Mouse (Mus musculus): ENCODE results near the gene 2010111I01Rik. TPM values are rescaled to one million over a fixed set of nuclear protein-coding genes. Genes with fewer than 3 reads are reported as not detected.
A peak's percentile ranks its signal among the peaks of the same experiment; 100 is the strongest.

2010111I01Rik gene
- polyA plus RNA-seq, 1 experiment from 2014 or later = 28.5 TPM

- Histone ChIP-seq H3K9me3 (replicated peaks) (no peaks in the 10 kb centered on the region; the same call in 1 of the 2 replicates), H3K4me1 (peaks cover 23% of the 10 kb centered on the region), H3K27me3 (ENCODE audit: low read depth, poor library complexity, severe bottlenecking) (no peaks in the 10 kb centered on the region), H3K27ac (replicated peaks) (no peak overlapping the region), H3K4me3 (no peak overlapping the region), H3K36me3 (peaks cover 10% of the 10 kb centered on the region)
- DNase-seq (ENCODE audit: low spot score) = no peak
- 92% methylated on average over 7 of the region's 7 CpGs for WGBS
Observed at GRCm38 (mm10) chr13:63253886-63254636, 289.4 kb downstream of the 2010111I01Rik start.

- no peak overlapping the region for H3K27ac ChIP-seq (replicated peaks)
- H3K36me3 ChIP-seq = peaks cover 10% of the 10 kb centered on the region
- WGBS = 91% methylated on average over 5 of the region's 5 CpGs
- no peak overlapping the region for H3K4me3 ChIP-seq
- no peak for DNase-seq (ENCODE audit: low spot score)
- H3K4me1 ChIP-seq = peaks cover 34% of the 10 kb centered on the region
- H3K9me3 ChIP-seq (replicated peaks) = no peaks in the 10 kb centered on the region; the same call in 1 of the 2 replicates
- H3K27me3 ChIP-seq (ENCODE audit: low read depth, poor library complexity, severe bottlenecking) = no peaks in the 10 kb centered on the region
Observed at GRCm38 (mm10) chr13:63255519-63256011, 290.9 kb downstream of the 2010111I01Rik start.

- no peak overlapping the region for H3K27ac ChIP-seq (replicated peaks)
- peaks cover 10% of the 10 kb centered on the region for H3K36me3 ChIP-seq
- 91% methylated on average over 6 of the region's 6 CpGs for WGBS
- no peak for DNase-seq (ENCODE audit: low spot score)
- H3K4me3 ChIP-seq = no peak overlapping the region
- H3K9me3 ChIP-seq (replicated peaks) = no peaks in the 10 kb centered on the region; the same call in 1 of the 2 replicates
- H3K4me1 ChIP-seq = peaks cover 38% of the 10 kb centered on the region
- no peaks in the 10 kb centered on the region for H3K27me3 ChIP-seq (ENCODE audit: low read depth, poor library complexity, severe bottlenecking)
Observed at GRCm38 (mm10) chr13:63256146-63256545, 291.5 kb downstream of the 2010111I01Rik start.

- Histone ChIP-seq H3K4me1 (peaks cover 39% of the 10 kb centered on the region), H3K4me3 (no peak overlapping the region), H3K9me3 (replicated peaks) (no peaks in the 10 kb centered on the region; the same call in 1 of the 2 replicates), H3K27ac (replicated peaks) (no peak overlapping the region), H3K27me3 (ENCODE audit: low read depth, poor library complexity, severe bottlenecking) (no peaks in the 10 kb centered on the region), H3K36me3 (peaks cover 10% of the 10 kb centered on the region)
- DNase-seq (ENCODE audit: low spot score) = no peak
- WGBS = 83% methylated on average over 7 of the region's 7 CpGs
Observed at GRCm38 (mm10) chr13:63256807-63257206, 292.1 kb downstream of the 2010111I01Rik start.

GRCm38 (mm10) chr13:63258167-63258582 lies 293.5 kb downstream of the 2010111I01Rik start:
- DNase-seq (ENCODE audit: low spot score) = no peak

GRCm38 (mm10) chr13:63258671-63259070 lies 294.0 kb downstream of the 2010111I01Rik start:
- peaks cover 14% of the 10 kb centered on the region for H3K36me3 ChIP-seq
- 91% methylated on average over 4 of the region's 4 CpGs for WGBS
- no peaks in the 10 kb centered on the region for H3K27me3 ChIP-seq (ENCODE audit: low read depth, poor library complexity, severe bottlenecking)
- H3K27ac ChIP-seq (replicated peaks) = peak overlapping the region; percentile 64; the same call in 1 of the 2 replicates
- peaks cover 42% of the 10 kb centered on the region for H3K4me1 ChIP-seq
- no peak overlapping the region for H3K4me3 ChIP-seq
- no peaks in the 10 kb centered on the region; the same call in 1 of the 2 replicates for H3K9me3 ChIP-seq (replicated peaks)
- DNase-seq (ENCODE audit: low spot score) = no peak

More at GRCm38 (mm10) chr13:63258167-63258582, 293.5 kb downstream of the 2010111I01Rik start:
- 82% methylated on average over 6 of the region's 6 CpGs for WGBS
- H3K4me3 ChIP-seq = no peak overlapping the region
- H3K36me3 ChIP-seq = peaks cover 14% of the 10 kb centered on the region
- peaks cover 42% of the 10 kb centered on the region for H3K4me1 ChIP-seq
- H3K27ac ChIP-seq (replicated peaks) = peak overlapping the region; percentile 46; the same call in 1 of the 2 replicates
- H3K27me3 ChIP-seq (ENCODE audit: low read depth, poor library complexity, severe bottlenecking) = no peaks in the 10 kb centered on the region
- no peaks in the 10 kb centered on the region; the same call in 1 of the 2 replicates for H3K9me3 ChIP-seq (replicated peaks)

GRCm38 (mm10) chr13:63260133-63260532 lies 295.4 kb downstream of the 2010111I01Rik start:
- Histone ChIP-seq H3K9me3 (replicated peaks) (no peaks in the 10 kb centered on the region; the same call in 1 of the 2 replicates), H3K27ac (replicated peaks) (peak overlapping the region; percentile 80), H3K27me3 (ENCODE audit: low read depth, poor library complexity, severe bottlenecking) (no peaks in the 10 kb centered on the region), H3K36me3 (peaks cover 14% of the 10 kb centered on the region), H3K4me3 (no peak overlapping the region), H3K4me1 (peaks cover 42% of the 10 kb centered on the region)
- no peak for DNase-seq (ENCODE audit: low spot score)
- WGBS = 47% methylated on average over 4 of the region's 4 CpGs

GRCm38 (mm10) chr13:63260753-63261631 lies 296.3 kb downstream of the 2010111I01Rik start:
- H3K4me3 ChIP-seq = no peak overlapping the region
- no peaks in the 10 kb centered on the region for H3K27me3 ChIP-seq (ENCODE audit: low read depth, poor library complexity, severe bottlenecking)
- peaks cover 42% of the 10 kb centered on the region for H3K4me1 ChIP-seq
- H3K36me3 ChIP-seq = peaks cover 14% of the 10 kb centered on the region
- no peak for DNase-seq (ENCODE audit: low spot score)
- WGBS = 81% methylated on average over 18 of the region's 18 CpGs
- H3K27ac ChIP-seq (replicated peaks) = peak overlapping the region; percentile 80
- no peaks in the 10 kb centered on the region; the same call in 1 of the 2 replicates for H3K9me3 ChIP-seq (replicated peaks)

- H3K27ac ChIP-seq (replicated peaks) = peak overlapping the region; percentile 80
- H3K4me1 ChIP-seq = peaks cover 42% of the 10 kb centered on the region
- H3K4me3 ChIP-seq = no peak overlapping the region
- no peaks in the 10 kb centered on the region for H3K27me3 ChIP-seq (ENCODE audit: low read depth, poor library complexity, severe bottlenecking)
- no peaks in the 10 kb centered on the region; the same call in 1 of the 2 replicates for H3K9me3 ChIP-seq (replicated peaks)
- WGBS = 97% methylated on average over 3 of the region's 3 CpGs
- DNase-seq (ENCODE audit: low spot score) = no peak
- H3K36me3 ChIP-seq = peaks cover 14% of the 10 kb centered on the region
Observed at GRCm38 (mm10) chr13:63261676-63262075, 297.0 kb downstream of the 2010111I01Rik start.

GRCm38 (mm10) chr13:63262168-63262957 lies 297.7 kb downstream of the 2010111I01Rik start:
- peaks cover 46% of the 10 kb centered on the region for H3K4me1 ChIP-seq
- peaks cover 7% of the 10 kb centered on the region; the same call in 1 of the 2 replicates for H3K36me3 ChIP-seq
- no peaks in the 10 kb centered on the region for H3K27me3 ChIP-seq (ENCODE audit: low read depth, poor library complexity, severe bottlenecking)
- DNase-seq (ENCODE audit: low spot score) = no peak
- no peak overlapping the region for H3K4me3 ChIP-seq
- H3K27ac ChIP-seq (replicated peaks) = 0 out of 2 replicates have a peak overlapping the region, but pooled peaks have one; percentile 80
- 92% methylated on average over 1 of the region's 1 CpGs for WGBS
- no peaks in the 10 kb centered on the region for H3K9me3 ChIP-seq (replicated peaks)

- WGBS = 81% methylated on average over 4 of the region's 4 CpGs
- no peak for DNase-seq (ENCODE audit: low spot score)
- H3K36me3 ChIP-seq = no peaks in the 10 kb centered on the region
- peaks cover 25% of the 10 kb centered on the region for H3K4me1 ChIP-seq
- H3K27me3 ChIP-seq (ENCODE audit: low read depth, poor library complexity, severe bottlenecking) = peaks cover 40% of the 10 kb centered on the region
- H3K9me3 ChIP-seq (replicated peaks) = no peaks in the 10 kb centered on the region
- H3K4me3 ChIP-seq = no peak overlapping the region
- H3K27ac ChIP-seq (replicated peaks) = no peak overlapping the region
Observed at GRCm38 (mm10) chr13:63268371-63268770, 303.7 kb downstream of the 2010111I01Rik start.

- Histone ChIP-seq H3K4me1 (peaks cover 26% of the 10 kb centered on the region), H3K27ac (replicated peaks) (no peak overlapping the region), H3K9me3 (replicated peaks) (no peaks in the 10 kb centered on the region), H3K4me3 (no peak overlapping the region), H3K27me3 (ENCODE audit: low read depth, poor library complexity, severe bottlenecking) (peaks cover 41% of the 10 kb centered on the region), H3K36me3 (no peaks in the 10 kb centered on the region)
- no peak for DNase-seq (ENCODE audit: low spot score)
- WGBS = 82% methylated on average over 1 of the region's 1 CpGs
Observed at GRCm38 (mm10) chr13:63268776-63269175, 304.1 kb downstream of the 2010111I01Rik start.
